Mouse (Mus musculus) c-Kit-positive CD71-positive TER-119-negative erythroid progenitor cells, embryonic 14.5 days (primary cell): ENCODE measurements around the gene Ttyh2.

Experiments
- DNase-seq: peaks from one replicate; pipeline ENCODE4 v3.0.0-alpha.2; 2013; ENCODE audit warnings: low read depth

Gene Ttyh2

DNA sequence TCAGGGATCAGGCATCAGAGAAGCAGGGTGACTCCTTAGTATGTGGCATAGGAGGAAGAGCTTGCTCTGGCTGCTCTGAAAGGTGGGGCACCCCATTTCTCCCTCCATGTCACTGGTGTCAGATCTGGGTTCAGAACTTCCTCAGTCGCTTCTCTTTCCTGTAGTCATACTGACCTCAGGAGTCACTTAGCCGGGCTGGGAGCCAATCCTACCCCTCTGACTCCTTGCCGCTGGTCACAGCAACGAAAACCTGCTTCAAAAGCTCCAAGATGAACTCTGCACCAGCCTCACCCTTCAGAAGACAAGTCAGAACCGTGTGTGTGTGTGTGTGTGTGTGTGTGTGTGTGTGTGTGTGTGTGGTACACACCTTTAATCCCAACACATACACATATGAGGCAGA, 31.1 kb downstream of the Ttyh2 start:
- no peak for DNase-seq

DNA sequence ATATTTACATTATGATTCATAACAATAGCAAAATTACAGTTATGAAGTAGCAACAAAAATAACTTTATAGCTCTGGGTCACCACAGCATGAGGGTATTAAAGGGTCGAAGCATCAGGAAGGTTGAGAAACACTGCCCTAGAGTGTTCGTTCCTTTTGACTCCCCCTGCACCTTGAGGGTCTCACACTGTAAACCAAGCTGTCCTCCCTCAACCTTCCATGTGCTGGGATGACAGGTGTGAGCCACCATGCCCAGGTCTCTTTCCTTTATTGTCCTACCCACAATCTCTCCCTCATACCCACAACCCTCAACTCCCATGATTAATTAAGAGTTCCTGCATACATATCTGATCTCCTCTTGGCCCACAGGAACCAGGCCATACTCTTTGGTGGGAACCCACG, 36.2 kb downstream of the Ttyh2 start:
- no peak for DNase-seq

DNA sequence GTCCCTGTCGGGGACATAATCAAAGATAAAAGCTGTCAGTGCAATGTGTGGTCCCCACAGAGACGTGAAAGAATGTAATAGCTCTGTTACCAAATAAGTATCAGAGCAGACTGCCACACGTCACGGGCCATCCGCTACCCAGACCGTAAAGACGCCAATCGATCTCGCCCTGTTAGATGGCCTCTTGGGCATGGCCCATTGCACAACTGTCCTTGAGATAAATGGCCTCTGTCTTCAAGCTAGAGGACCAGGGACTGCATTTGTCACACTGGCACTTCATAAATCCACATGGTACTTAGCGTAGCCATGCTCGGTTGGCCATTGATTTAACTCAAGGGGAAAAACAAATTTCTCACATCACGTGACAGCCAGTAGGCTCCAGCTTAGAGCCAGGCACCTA, 36.6 kb downstream of the Ttyh2 start:
- no peak for DNase-seq

DNA sequence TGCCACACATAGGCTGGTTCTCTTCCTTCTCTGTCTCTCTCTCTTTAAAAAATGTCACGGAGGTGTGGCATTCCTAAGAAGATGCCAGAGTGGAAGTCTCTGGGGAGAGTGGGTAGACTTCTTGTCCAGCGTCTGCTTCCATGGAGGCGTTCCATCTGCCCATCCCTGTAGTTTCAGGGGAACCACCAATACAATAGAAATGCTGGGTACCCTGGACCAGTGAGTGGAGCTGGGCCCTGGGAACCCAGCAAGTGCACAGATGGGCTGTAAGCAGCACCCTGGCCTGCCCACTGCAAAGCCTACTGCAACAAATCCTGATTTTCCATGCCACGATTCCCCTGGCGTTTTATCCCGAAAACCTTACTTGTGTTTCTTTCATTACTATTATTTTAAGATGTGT, 39.3 kb downstream of the Ttyh2 start:
- no peak for DNase-seq

DNA sequence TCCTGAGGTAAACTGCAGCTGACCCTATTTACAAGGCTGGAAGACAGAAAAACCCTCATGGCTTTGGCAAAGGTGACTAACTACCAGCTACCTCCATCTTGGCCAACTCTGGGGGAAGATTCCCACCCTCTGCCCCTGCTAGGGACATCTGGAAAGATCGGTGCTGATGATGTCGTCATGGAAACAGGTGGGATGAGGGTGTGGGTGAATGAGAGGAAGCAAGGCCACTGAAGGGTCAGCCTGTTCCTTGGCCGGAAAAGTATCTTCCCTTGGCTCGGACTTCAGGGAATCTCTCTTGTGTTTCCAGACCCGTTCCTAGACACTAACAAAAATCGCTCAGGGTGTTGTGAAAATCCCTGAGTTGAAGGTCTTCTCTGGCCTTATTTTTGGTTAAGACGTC, 40.3 kb downstream of the Ttyh2 start:
- no peak for DNase-seq

DNA sequence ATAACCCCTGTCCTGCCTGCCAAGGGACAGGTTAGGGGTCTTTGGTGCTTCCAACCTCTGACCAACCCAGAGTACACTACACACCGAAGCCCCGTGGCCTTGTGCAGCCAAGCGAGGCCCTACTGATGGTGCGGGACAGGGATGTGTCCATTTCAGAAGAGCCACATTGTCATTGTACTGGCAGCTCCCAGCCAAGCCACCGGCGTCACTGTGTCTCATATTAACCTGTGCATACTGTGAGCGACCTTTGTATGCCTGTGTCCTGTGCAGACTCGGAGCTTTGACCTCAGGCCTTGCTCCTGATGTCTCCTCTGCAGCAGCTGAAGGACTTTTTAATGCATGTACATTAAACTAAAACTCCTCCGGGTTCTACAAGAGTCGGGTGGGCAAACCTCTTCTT, 45.3 kb downstream of the Ttyh2 start:
- DNase-seq, result no peak

DNA sequence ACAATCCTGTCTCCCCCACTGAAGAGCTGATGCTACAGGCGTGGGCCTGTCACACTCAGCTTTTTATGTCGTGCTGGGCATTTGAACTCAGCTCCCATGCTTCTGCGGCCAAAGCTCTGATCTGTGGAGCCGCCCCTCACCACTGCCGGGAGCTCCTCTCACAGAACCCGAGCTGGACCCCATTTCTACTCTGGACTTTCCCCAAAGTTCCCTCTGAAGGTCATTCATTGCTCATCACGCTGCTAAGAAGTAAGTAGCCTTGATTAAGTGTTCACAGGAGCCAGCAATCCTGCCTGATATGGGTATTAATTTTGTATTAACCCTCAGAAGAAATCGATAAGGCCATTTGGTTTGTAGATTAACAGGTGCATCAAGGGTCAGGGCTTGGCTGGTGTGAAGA, 47.2 kb downstream of the Ttyh2 start:
- DNase-seq, result no peak

DNA sequence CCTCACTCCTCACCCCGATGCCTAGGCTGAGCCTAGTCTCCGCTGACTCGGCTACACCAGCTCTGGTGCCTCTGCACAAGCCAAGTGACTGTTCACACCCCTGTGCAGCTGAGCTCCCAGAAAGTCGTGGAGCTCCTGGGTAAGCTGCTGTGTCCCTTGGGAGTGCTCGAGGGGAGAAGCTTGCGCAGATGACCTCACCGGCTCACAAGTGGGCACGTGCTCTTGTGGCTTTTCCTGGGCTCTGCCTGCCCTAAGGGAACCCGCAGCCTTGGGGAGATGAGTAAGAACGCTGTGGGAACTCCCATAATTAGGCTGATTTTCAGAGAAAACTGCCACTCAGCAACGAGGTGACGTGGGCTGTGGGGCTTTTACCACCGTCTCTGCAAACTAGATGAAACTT, 47.8 kb downstream of the Ttyh2 start:
- DNase-seq, result no peak

DNA sequence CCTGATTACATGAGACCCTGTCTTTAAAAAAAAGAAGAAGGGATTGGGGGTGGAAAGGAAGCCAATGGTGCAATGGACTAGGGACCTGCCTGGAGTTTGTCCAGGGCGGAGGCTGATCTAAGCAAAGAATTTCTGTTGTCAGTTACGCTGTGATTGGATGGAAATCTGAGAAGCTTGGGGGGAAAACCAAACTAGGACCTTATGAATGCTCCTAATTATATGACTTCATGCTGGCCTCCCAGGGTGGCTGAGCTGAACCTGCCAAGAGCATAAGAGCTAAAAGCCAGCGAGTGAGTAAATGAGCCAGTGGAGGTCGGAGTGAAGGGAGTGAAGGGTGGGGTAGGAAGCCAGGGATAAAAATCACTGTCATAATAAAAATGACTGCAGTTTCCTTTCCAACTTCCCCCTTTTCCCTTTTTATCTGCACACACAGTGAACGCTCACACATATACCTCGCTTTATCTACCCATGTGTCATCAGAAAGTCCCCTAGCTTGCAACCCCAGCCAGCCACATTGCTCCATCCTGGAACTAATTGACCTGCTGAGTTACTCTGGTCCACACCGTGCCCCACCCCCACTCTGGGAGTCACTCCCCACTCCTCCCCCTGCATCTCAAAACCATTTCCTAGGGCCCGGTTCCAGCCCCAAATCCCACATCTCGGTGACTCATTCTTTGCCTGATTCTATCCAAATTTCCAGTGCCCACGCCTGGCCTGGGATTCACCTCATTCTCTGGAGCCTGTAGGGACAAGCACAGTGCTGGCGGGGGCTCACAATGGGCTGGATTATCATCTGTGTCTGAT, 49.8 kb downstream of the Ttyh2 start:
- no peak for DNase-seq

DNA sequence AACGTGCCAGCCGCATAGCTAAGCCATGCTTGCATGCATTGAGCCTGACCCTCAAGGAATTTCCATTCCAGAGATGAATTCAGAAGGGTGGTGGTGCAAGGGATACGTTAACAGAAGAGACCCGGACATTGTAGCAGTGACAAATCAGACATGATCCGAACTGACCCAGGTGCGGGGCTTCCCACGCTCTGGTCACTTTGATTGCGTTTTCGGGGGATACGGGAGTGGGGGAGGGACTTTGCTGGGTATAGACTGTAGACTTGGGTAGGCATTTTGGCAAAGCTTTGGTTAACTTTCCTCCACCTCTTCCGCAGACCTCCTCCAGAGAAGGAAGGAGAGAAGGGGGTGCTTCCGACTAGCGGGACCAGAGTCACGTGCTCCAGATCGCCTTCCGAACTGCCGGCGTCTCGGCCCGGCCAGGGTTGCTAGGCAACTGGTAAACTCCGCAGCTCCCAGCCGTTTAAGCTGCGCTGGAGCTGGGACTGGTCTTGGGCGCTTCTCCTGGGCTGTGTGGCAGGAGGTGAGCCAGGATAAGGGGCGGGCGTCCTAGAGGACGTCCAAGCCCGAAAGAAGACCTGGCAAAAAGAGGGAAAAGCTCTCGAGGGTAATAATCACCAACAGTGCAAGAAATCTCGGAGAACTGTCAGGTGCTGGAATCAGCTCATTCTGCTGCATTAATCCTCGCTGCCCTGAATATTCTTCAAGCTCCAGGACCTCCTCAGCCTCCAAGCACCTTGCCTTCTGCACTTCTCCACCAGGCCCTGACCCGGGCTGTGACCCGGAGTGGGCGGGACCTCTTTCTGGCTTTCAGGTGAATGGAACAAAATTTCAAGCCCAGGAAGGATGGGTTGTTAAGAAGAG, 52.0 kb downstream of the Ttyh2 start, which contains the start of gene Dnaic2:
Dnaic2 (plus strand) TSS at position 444 of the 861 bp plus-strand sequence.
- DNase-seq, result no peak

DNA sequence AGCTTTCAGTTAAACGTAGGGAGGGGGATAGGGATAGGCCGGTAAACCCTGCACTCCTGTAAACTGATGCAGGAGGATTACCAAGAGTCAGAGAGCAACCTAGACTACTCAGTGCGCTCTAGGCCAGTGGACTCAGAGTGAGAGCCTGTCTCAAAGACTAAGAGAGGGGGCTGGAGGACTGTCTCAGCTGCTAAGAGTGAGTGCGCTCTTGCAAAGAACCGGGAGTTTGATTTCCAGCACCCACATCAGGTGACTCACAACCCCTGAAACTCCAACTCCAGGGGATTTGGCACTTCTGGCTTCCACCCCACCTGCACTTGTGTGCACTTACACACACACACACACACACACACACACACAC, 52.6 kb downstream of the Ttyh2 start:
- DNase-seq, result no peak

DNA sequence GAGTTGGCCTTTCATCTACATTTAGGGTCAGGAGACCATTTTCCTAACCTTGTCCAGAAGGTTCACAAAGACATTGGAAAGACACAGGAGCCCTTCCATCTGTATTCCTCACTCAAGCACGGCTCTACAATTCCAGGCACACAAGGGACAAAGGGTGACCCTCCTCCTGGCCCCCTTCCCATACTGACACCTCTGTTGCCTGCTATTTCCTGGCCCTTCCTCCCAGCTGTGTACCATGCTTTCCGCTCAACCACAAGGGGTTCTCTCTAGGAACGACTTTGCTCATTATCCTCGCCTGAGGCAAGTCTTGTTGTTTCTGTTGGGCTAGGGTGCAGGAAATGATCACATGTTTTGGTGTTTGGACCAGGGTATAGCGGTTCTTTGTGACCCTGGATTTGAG, 53.1 kb downstream of the Ttyh2 start:
- DNase-seq, result no peak

DNA sequence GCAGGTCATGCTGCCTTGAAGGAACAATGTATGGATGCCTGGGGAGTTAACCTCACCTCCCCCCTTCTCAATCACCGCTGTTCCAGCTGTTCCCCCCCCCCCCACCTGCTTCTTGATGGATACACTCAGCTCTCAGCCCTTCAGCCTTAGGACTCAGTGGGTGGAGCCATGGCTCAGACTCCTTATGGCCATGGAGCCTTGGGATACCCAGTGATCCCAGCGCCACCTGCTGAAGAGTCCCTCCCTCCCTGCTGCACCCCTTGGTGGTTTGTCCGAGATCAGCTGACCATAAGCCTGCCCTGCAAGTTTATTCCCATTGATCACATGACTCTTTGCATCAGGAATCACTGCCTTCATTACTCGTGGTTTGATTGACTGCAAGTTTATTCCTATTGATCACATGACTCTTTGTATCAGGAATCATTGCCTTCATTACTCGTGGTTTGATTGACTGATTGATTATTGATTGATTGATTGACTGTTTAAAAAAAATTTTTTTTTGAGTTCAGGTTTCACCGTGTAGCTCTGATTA, 54.7 kb downstream of the Ttyh2 start:
- no peak for DNase-seq

DNA sequence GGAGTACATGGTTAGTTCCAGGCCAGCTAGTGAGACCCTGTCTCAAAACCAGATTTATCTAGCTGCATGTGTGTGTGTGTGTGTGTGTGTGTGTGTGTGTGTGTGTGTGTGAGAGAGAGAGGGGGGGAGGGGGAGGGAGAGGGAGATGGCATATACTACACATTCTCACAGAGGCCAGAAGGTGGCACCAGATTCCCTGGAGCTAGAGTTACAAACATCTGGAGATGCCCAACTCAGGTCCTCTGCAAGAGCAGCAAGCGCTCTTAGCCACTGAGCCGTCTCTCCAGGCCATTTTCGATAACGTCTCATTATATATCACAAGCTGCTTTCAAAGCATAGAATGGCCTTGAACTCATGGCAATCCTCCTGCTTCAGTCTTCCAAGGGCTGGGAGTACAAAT, 56.5 kb downstream of the Ttyh2 start:
- no peak for DNase-seq

DNA sequence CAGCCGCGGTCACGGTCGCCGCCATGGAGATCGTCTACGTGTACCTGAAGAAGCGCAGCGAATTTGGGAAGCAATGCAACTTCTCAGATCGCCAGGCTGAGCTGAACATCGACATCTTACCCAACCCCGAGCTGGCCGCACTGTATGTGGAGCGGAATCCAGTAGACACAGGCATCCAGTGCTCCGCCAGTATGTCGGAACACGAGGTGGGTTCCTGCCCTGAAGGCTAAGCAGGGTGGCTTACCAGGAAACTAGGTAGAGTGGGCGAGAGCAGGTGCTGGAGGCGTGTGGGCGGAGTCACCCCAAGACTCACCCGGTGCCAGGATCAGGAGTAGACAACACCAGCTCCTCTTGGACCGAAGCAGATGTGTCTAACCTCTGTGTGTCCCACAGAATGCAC, 57.7 kb downstream of the Ttyh2 start:
- DNase-seq, result no peak

DNA sequence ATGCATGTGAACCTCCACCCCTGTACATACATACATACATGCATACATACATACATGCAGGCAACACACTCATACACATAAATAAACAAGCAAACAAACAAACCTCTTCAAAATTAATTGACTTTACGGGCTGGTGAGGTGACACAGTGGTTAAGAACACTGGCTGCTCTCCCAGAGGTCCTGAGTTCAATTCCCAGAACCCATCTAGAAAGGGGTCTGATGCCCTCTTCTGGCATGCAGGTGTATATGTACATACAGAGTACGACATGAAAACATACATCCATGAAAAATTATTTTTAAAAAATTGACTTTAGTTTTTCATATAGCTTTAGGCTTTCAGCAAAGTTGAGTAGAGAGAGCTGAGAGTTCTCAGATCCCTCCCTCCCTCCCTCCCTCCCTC, 60.9 kb downstream of the Ttyh2 start:
- no peak for DNase-seq

DNA sequence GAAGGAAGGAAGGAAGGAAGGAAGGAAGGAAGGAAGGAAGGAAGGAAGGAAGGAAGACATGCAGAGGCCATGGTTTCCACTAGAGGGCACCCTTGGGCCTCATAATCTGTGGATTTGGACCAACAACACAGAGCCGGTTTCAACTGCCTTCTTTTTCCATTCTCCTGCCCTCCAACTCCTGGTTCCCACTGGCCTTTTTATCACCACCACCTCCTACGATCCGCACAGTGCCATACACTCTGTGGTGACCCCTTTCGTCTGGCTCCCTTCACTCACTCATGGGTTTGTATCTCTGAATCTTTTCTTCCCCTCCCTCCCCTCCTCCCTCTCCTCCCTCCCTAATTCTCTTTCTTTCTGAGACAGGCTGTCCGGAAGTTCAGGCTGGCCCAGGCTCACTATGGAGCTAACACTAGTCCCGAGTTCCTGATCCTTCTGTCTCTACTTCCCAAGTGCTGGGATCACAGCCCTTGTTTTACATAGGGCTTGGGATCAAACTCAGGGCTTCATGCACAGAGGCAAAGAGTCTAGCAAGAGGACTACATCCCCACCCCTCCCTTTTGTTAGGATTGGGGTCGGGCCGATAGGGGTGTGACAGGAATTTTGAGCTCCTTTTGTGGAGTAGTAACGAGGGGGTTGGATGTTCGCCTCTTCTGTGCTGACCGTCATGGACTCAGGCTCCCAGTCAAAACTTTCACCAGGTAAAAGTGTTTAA, 61.8 kb downstream of the Ttyh2 start:
- no peak for DNase-seq

DNA sequence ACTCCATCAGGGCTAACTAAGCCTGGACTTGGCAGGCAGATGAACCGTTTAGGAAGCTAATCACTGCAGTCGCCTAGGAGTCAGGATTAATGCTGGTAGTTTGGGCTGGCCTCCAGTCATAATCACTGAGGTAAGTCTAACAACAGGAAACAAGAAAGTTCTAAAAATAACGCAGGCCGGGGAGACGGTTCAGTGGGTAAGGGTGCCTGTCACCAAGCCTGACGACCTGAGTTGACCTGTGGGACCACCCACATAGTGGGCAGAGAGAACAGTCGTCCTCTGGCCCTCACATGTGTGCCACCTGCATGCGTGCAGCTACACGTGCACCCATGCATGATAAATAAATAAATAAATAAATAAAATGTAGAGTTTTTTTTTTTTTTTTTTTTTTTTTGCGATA, 65.4 kb downstream of the Ttyh2 start:
- no peak for DNase-seq

DNA sequence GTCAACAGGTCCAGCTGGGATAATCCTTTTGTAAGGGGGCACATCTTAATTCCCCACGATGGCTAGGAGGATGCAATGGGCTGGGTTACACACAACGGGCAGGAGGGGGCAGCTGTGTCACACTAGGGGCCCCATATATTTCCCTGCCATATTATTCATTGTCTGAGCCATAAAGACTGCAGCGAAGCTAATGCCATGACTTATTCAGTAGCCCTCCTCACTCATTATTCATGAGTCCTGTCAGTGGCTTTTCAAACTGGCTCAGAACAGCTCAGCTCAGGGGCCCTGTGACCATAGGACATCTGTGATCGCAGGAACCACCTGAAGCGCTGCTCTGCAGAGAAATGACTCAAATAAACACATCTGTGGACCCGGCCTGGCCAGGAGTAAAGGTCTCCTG, 66.2 kb downstream of the Ttyh2 start:
- DNase-seq, result no peak

DNA sequence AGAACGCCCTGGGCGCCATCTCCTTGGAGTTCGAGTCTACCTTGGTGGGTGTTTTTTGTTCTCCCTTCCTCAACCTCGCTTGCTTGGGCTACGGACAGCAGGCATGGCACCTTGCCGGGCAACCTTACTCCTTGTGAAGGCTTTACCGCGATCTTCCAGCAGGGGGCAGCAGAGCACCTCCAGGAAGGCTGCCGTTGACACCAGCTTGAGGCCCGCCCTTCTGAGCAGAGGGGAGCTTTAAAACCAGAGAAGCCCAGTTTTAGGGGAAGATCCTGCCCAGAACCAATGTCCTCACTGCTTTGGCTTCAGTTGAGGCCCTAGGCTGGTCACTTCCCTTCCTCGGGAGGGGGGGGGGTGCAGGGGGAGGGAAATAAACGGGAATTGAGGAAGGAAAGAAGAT, 69.9 kb downstream of the Ttyh2 start:
- peak; percentile 61 for DNase-seq

DNA sequence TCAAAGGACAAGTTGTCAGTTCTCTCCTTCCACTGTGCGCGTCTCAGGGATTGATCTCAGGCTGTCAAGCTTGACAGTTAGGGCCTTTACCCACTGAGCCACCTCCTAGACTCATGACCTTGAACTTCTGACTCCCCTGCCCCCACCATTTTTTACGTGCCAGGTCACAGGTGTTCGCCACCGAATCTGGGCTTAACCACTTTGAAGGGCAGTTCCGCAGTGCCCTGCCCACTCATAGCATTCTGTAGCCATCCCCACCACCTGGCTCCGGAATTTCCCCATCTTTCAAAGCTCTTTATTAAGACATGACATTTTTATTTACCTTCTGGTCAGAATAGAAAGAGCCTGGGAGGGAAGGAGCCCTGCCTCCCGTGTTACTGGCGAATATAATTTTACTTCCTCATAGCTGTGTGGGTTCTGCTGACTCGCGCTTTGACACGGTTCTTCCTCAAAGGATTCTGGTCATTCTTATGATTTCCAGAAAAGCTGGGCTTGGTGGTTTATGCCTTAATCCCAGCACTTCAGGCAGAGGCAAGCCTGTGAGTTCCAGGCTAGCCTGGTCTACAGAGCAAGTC, 72.4 kb downstream of the Ttyh2 start:
- DNase-seq, result no peak
